Mouse (Mus musculus) spleen, adult 2 months (tissue): Measurements from ENCODE around the gene Gm11938.

Experiments
- CTCF ChIP-seq: fragments of 200-500 bp; IDR thresholded peaks from 2 replicates; pipeline ENCODE4 v1.5.1; 2011; ENCODE audit warnings: mild to moderate bottlenecking, inconsistent platforms; ENCODE audit not compliant: insufficient read depth, insufficient read length, insufficient replicate concordance; ENCODE audit errors: extremely low read depth
- POLR2A ChIP-seq: fragments of 200-500 bp; IDR thresholded peaks from 2 replicates; pipeline ENCODE4 v1.6.1; 2011; ENCODE audit warnings: low read depth, low read length, inconsistent platforms

DNA sequence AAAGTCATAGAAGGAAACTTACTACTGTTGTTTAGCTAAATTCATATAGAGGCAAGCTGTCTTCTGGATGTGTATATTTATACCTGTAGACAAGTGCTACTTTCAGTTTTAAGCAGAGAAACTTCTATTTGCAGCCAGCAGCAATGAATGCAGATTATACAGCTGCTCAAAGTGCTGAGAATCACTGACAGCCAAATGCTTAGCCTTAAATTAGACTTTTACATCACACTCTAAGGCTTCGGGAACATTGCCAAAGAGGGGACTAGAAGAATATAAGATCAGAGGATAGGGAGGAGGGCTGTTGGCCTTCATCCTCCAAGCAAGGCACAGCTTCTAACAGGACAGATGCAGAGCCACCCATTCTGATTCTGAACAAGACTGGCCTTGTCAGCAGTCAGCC is 34.0 kb upstream of the Gm11938 start:
- no peak for TF ChIP-seq CTCF
- TF ChIP-seq POLR2A, result no peak
